Mouse (Mus musculus): ENCODE data around the gene Btbd35f12.
"Not testable (repeated sequence)": the region's sequence is repeated elsewhere in the genome, so short reads cannot be mapped to it uniquely, and the experiment has no call there.

Gene Btbd35f12

DNA sequence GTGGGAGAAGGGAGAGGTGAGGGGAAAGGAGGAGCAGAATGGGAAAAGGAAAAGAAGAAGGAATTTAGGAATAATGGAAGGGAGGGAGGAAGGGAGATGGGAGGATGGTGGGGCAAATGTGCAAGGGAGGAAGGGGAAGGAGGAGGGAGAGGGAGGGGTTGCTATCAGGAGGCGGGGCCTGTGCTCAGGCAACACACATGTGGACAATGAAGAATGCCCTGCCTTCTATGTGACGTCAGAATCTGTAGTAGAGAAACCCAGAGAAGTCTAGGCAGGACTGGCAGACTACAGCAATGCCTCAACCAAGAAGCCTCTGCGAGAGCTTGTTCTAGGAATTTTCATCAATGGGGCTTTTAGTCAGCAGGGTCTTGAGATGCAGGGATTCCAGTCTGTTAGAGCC lies at the start of gene Btbd35f12:
Btbd35f12 (plus strand) TSS at position 301 of the 400 bp plus-strand sequence.
- in situ Hi-C loops (cut with MboI; ENCODE audit: low pct_unique_long_range_greater_than_20kb in 1 of 2, low sequenced_read_pairs in 2 of 2, unreplicated experiment in 1 of 2) = not testable (repeated sequence)

GRCm38 (mm10) chrX:33353254-33353653 lies 40.1 kb downstream of the Btbd35f12 start:
- in situ Hi-C loops (cut with MboI; ENCODE audit: low pct_unique_long_range_greater_than_20kb in 1 of 2, low sequenced_read_pairs in 2 of 2, unreplicated experiment in 1 of 2) = not testable (repeated sequence)
